Mouse (Mus musculus) heart, adult 8-10 months (tissue): Measurements from ENCODE around the gene Gm28042. TPM values are rescaled to one million over a fixed set of nuclear protein-coding genes. Genes with fewer than 3 reads are reported as not detected.

Source experiments
- DNase-seq: peaks from one replicate; pipeline ENCODE4 v3.0.0; 2022; ENCODE audit warnings: low spot score
- total RNA-seq, 4 experiments: library from RNA; stranded (reverse); gene quantifications; 2 replicates each; pipeline ENCODE4 v1.2.4; 2022

The Gm28042 gene
- total RNA-seq, 4 experiments from 2014 or later, result 0.16 to 0.59 (median 0.21) TPM

DNA sequence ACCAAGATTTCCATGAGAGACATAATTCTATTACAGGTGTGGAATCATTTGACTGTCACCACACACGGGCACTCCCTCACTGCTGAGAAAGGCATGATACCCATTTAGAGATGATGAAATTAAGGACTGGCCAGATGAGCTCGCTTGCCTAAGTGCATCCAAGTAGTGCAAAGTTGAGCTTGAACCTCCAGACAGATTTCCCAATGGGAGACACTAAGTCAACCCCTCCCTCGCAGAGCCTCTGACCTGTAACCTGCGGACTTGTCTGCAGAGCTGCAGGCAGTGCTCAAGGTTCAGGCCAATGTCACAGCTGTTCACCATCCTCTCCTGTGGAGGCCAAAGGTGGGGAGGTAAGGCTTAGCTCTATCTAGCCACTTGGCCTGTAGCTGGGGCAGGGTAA lies 31.5 kb downstream of the Gm28042 start:
- DNase-seq, result no peak

DNA sequence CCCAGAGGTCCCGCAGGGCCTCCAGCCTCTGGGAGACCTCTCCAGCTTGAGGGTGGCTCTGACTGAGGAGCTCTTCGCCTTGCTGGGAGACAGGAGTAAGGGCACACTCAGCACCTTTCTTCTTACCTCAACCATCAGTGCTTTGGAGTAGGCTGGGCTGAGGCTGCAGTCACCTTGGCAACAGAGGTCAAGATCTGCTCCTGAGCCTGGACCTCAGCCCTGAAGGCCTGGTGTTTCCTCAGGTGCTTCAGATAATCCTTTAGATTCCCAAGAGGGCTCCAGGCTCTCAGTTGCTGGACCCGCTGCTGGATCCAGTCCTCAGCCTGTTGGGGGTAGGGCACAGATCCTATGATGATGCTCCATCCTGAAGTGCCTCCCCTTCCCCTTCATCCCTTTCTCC lies 32.2 kb downstream of the Gm28042 start:
- no peak for DNase-seq

DNA sequence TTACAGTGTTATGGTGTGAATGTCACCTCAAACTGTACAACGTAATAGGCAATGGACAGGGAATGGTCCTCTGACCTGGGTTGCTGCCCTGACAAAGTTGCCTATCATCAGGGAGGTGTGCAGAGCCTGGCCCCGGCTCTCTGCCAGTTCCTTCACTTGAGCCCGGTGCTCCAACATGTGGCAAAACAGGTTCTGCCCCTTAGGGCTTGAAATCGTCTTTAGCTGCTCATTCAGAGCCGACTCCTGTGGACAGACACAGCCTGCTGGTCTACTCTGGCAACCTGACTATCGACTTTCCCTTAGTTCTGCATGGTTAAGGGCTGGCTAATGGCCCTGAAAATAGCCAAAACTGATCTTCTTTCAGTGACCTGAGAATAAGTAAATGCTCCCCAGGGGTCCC lies 32.9 kb downstream of the Gm28042 start:
- no peak for DNase-seq

DNA sequence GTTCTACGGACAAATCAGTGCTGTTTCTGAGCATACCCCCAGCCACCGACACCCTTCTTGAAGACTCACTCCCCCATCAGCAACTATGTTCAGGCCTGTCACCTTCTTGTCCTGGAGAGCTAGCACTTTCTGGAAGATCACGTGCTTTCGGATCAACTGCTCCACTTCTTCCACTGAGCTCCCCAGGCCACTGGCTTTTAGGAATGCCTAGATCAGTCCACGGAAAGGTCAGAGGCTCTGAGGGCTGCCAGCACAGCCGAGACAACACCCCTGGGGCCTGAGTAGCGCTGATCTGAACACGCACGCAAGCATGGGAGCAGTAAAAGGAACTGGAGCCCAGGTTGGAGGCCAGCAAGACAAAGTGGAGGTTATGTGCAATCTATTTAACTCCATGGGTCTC lies 33.4 kb downstream of the Gm28042 start:
- DNase-seq, result no peak

DNA sequence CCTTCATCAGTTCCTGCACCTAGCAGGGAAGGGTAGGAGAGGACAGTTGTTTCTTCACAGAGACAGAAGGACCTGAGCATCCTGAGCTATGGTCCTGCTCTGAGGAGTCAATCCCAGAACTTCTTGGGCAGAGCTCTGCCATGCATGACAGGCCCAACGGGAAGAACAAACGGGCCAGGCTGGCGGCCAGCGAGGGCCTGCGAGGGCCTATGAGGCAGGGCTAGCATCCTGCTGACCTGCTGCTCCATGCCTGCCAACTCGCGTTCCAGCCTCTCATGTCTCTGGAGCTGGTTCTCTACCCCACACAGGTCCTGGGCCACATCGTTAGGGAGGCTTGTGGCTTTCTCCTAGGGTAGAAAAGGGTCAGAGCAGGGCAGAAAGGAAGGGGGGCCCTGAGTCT lies 35.0 kb downstream of the Gm28042 start:
- no peak for DNase-seq

DNA sequence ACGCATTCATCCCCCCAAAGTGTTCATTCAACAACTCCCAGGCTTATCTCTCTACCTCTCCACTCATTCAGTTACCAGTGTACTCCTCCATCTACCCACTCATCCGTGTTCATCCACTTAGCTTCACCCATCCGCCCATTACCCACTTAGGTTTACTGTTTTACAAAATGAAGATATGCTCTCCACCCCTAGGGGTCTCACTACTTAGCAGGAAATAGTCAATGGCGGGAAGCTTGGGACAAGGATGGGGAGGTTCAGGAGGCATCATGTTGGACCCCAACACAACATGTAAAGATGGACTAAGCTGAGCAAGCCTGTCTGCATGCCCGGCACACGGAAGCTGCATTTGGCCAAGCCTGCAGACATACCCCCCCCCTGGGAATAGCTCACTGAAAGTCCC lies 37.3 kb downstream of the Gm28042 start:
- no peak for DNase-seq

DNA sequence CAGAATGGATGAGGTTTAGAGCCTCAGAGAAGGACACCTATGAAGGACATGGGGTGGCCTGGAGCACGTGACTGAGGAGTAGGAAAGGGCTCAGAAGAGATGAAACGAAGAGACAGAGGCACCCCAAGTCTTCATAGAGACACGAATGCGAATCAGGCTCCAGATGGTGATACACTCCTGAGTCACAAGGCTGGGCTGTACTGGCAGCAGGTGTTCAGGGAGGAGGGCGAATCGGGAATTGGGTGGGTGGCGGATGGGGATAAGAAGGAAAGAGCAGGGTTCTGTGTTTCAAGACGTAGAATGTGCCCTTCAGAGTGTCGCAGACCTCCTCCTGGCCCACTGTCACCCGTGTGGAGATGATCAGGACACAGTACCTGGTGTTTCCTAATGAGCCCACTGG lies 38.0 kb downstream of the Gm28042 start:
- no peak for DNase-seq

DNA sequence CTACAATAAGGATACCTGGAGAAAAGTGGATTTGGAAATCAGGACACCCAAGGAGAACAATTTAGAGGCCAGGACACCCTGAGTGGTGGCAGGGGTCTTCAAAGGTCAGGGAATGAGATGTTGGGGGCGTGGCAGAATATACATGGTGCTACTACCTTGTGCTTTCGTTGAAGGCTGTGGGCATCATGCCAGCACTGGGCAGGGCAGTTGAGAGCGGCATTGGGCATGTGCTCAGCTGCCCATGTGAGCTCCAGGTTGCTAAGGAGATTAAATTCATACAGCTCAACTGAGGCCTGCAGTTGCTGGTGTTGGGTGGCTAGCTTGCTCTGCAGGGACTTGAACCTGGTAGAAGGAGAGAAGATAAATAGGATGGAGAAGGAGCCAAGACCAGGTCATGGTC lies 38.9 kb downstream of the Gm28042 start:
- no peak for DNase-seq

DNA sequence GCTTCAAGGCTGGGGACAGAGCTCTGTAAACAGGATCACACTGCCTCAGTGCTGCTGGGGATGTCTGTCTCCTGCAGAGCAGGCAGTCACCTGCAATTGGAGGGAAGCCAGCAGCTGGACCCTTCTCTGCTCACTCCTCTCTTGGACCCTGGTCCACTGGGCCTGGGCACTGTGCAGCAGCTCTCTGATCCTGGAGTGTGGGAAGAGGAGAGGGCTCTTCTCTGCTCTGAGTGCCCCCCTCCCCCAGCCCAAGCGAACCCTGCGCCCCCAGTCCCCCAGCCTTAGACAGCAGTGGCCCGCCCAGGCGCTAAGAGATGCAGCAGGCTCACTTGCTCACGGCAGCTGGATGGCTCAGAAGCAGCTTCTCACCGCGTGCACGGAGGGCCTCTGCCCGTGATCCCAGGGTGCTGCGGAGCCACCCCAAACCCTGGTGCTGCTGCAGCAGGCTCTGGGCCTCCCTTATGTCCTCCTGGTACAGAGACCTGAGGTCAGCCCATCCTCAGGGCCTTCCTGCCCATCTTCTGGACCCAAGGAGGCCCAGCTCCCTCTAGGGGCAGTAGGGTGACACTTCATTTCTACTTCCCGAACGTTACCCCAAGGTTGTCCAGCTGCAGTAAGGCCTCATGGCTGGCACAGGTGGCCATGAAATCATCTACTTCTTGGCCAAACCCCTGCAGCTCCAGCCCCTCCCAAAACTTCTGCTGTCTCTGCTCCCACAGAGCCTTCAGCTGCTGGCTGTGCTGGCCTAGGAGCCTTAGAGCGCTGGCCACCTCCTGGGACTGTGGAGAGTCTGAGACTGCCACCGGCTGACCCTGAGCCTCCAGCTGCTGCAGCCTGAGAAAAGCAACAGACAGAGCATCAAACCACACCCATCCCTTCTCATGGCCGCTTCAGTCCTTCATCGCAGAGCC lies 41.5 kb downstream of the Gm28042 start:
- DNase-seq, result no peak

DNA sequence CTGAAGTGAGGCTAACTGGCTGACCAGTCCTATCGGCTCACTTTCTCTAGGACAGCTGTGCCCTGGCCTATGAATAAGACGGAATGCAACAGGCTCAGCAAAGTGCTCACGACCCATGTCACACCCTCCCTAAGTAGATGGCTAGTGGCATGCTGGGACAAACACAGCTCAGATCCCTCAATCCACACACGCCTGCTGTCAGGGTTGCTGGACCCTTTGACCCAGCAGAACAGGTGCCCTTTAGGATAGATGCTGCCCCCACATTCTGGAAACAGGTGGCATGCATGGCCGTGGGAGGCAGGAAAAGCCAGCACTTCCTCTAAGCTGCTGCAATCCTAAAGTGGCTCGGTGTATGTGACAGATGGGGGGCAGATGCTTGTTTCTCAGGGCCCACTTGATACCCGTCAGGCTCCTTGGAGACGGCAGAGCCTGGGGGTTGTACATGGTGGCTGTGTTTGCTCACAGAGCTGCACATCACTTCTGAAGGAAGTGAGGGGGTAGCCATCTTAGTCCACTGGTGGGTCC lies 42.2 kb downstream of the Gm28042 start:
- DNase-seq, result no peak

DNA sequence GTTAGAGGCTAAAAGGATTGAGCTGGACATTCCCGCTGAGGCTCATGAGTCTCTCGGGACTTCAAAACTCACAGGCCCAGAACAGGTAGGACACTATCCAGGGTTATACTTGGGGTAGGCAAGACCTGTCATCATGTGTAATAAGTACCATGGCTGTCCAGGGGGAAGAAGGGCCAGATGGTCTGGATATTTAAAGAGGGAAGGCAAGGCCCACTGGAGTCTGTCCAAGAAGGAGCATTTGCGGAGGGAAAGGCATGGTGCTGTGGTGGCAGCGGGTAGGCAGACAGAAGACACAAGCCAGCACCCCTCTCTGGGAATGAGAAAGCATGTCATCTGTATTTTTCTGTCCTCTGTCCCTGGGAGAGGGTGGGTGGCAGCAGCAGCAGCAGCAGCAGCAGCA lies 46.8 kb downstream of the Gm28042 start:
- DNase-seq, result no peak

DNA sequence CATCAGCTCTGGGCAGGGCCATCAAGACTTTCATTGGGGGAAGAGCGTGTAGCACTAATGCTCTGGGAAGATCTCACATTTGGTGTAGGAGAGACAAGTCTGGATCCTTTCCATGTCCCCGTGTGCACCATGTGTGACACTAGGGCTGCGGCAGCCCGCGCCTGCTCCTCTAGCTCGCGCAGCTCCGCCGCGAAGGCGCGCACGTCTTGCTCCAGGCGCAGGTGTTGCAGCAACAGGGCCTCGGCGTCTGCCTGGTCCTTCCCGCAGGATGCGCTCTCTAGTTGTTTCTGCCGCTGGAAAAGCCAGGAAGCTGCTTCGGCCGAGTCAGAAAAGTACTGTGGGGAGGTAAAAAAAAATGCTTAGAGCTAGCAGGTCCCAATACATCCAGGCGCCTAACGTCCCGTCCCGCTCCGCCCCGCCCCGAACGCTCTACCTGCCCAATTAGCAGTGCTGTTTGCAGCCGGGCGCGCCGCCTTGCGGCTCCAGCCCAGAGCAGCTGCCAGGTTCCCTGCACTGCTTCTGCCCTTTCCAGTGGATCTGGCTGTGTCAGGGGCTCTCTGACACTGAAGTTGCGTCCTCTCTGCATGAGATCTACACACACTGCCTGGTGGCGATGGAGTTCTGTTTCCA lies 48.9 kb downstream of the Gm28042 start:
- DNase-seq, result no peak

DNA sequence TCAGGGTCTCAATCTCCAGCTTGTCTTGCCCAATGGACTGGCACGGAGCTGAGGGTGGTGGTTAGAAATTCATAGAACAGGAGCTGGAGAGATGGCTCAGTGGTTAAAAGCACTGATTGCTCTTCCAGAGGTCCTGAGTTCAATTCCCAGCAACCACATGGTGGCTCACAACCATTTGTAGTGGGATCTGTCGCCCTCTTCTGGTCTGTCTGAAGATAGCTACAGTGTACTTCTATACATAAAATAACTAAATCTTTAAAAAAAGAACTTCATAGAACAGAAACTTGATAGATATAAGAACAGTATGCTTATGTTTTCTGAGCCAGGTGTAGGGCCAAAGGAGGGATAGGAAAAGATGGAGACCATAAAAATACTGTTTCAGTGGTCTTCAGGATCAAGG lies 55.1 kb downstream of the Gm28042 start:
- DNase-seq, result no peak

DNA sequence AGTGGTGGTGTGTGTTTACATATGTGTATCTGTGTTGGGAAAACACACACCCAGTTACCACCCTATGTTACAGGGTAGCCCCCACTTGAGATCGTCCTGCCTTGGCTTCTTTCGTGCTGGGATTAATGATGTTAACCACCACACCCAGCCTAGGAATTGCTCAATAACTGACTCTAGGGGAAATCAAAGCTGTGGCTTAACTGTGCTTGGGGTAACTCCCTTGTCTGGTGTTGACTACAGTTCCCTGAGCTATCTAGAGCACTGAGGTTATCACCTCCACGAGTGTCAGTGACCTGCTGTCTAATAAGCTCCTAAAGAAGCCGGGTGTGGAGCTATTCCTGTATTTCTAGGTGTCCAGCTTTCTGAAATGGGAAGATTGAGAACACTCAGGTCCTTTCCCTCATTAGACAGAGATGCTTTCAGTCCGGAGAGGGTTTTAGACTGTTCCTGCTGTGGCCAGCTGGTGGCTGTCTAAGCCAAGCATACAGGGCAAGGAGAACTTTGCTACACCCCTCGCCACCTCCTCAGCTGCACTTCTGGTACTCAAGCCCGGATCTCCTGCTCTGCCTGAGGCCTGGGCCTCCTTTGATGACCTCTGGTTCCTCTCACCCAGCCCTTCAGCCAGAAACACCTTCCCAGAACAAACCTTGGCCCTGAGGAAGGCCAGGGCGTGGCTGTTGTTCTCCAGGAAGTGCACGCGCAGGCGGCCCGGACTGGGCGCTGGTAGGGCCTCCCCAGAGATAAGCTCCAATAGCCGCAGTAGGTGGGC lies 57.5 kb downstream of the Gm28042 start:
- DNase-seq, result no peak

DNA sequence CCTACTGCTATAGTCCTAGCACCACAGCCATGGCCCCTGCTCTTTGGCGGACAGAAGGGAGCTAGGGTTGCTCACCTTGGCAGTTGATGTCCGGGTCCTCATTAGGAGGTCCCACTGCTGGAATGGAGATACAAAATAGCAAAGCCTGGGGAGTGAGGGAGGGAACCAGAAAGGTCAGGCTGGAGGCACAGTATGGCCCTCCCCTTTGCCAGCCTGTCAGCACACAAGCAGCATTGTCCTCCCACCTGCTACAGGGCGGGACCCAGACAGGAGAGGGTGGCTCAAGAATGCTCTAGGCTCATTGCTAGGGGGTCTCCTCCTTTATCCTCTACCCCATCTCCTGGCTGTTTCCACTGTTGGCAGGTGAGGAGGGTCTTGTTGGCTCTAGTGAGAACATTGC lies 58.7 kb downstream of the Gm28042 start:
- no peak for DNase-seq

DNA sequence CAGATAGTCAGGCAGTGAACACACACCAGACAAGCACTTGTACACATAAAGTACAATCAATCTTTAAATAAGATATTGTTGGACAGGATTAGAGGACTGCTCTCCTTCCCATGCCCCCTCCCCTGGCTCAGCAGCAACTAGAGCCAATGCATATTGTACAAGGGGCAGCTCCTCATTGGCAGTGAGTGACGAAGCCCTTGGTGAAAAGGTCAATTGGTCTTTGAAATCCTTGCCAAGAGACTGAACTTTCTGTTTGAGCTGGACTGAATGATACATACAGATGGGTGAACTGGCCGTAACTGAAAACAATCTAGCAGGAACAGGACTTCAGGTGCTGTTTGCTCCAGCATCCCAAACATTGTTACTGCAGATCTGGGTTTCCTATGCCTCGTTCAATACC lies 60.1 kb downstream of the Gm28042 start:
- DNase-seq, result no peak

DNA sequence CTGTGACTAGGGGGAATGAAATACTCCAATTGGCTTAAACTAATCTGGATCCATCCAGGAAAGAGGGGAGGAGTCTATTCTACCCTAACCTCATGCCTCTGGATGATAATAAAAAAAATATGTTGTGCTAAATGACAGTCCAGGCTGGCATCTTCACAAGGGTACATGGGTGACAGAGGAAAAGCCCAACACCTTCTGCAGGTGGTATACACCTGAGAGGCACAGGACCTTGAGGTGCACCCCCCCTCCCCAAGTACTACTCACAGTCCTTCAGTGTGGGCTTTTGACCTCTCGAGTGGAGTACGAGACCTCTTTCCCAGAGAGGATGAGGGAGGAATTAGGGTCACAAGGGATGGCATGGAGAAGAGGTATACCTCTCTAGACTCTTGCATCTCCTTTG lies 60.6 kb downstream of the Gm28042 start:
- DNase-seq, result no peak

DNA sequence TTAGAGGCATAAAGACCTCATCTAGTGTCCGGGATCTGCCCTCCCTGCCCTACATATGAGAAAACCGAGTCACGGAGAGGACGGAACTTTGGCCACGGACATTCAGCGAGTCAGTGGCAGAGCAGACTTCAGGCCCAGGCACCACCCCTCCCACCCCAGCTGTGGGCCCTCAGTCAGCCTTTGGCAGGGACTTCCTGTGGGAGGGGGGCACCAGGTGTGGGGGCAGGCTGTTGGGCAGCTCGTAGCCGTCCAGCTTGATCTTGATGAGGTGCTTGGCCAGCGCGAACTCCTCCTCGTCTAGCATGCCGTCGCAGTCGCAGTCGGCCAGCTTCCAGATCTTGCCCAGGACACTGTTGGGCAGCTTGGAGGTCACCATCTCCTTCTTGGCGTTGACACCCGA lies 63.7 kb downstream of the Gm28042 start:
- no peak for DNase-seq
